Mouse (Mus musculus) neutrophil, adult 65 days (primary cell): Measurements from ENCODE around the gene Gm11232. TPM values are rescaled to one million over a fixed set of nuclear protein-coding genes. Genes with fewer than 3 reads are reported as not detected.

Source experiments
- total RNA-seq: library from RNA; stranded (reverse); gene quantifications from 2 replicates; pipeline ENCODE4 v1.2.4, GENCODE M21; 2023

The Gm11232 gene
- not detected in 2 replicates for total RNA-seq

DNA sequence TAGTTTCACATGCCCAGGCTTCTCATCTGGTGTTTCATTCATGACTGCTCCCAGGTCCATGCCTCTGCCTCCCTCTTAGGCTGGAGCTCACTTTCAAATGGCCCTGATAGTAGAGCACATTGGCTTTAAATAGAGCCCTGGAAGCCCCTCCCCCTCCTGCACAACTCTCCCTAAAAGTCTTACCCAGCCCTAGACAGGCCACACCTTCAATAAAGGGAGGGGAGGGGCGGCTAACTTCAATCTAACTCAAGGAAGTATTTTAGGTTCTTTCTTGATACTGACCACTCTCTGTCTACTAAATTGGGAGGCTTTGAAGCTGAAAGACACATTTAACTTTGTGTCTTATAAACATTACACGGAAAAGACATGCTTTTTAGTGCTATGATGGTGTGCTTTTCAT lies at the start of gene Gm11232:
Gene Gm11232, minus strand, starts transcription at position 101 of the 400 bp plus-strand sequence.

